Mouse (Mus musculus): Measurements from ENCODE around the gene Mpp2. TPM values are rescaled to one million over a fixed set of nuclear protein-coding genes. Genes with fewer than 3 reads are reported as not detected.

Mpp2 gene
- 12.1 and 12.8 TPM in 2 replicates for polyA plus RNA-seq (2014; fragmentation: Nextera tagmentation; extraction: Ambion mirVana)

DNA sequence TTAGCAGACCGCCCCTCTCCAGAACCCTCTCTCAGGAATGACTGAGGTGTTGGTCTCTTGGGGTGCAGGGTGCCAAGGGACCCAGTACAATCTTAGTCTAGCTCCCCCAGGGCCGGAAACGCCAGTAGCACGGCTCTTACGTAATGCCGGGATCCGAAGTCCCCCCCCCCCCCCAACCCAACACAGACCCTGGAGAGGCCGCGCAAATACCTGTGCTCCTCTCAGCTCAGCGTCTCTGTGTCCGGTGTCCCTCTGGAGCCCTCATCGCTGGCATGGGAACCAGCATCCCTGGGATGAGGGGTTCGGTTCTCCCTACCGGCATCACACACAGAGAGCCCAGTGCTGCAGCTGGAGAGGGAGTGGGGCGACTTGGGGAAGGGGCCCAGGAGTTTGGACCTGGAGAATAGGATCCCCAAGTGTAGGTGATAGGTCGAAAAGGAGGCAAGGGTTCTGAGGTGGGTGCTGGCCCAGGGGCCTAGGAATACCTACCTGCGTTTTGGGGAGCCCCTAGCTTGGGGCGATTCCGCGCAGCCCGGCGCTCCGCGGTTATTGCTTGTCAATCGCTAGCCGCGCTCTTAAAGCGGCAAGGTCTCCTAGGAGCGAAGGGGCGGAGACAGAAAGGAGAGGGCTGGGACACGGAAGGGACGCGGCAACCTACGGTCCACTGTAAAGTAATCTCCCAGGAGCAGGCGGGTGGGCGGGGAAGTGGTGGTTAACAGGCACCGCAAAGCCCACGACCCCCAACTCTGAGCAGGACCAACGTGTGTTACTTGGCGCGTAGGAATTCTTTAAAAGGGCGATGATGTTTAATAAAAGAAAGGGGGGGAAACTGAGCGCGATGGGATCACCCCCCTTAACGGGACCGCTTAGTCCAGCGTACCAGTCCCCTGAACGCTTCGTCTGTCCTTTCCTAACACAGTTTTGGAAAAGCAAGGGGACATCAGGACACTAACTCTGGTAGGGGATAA is at the start of gene Mpp2:
TSS of gene Mpp2 (minus strand) at position 585 of the 968 bp plus-strand sequence.
- H3K36me3 ChIP-seq (ENCODE audit: control insufficient read depth, insufficient read depth, low read length), result no peaks in the 10 kb centered on the region
- peak within 1 kb of the TSS; percentile 91 for H3K27ac ChIP-seq (ENCODE audit: low read depth, low read length)
- H3K9me3 ChIP-seq (ENCODE audit: control insufficient read depth, low read length), result no peaks in the 10 kb centered on the region
- peak within 1 kb of the TSS; percentile 96 for H3K4me2 ChIP-seq
- H3K9ac ChIP-seq (ENCODE audit: low read depth, low read length), result peak within 1 kb of the TSS; percentile 75
- ATAC-seq (replicated peaks; ENCODE audit: low FRiP score) (peak; percentile 80), DNase-seq (ENCODE audit: low spot score) (peak; percentile 85)
- H3K4me3 ChIP-seq (ENCODE audit: low read depth, low read length), result peak within 1 kb of the TSS; percentile 64
- 0 out of 2 replicates have a peak, but pooled peaks cover 2% of the 10 kb centered on the region for H3K27me3 ChIP-seq (replicated peaks; ENCODE audit: control insufficient read depth, insufficient read depth, low read length)
- peaks cover 17% of the 10 kb centered on the region for H3K4me1 ChIP-seq (replicated peaks; ENCODE audit: control insufficient read depth, insufficient read depth, low read length)
- WGBS, result under 1% methylated on average over 49 of the region's 49 CpGs

DNA sequence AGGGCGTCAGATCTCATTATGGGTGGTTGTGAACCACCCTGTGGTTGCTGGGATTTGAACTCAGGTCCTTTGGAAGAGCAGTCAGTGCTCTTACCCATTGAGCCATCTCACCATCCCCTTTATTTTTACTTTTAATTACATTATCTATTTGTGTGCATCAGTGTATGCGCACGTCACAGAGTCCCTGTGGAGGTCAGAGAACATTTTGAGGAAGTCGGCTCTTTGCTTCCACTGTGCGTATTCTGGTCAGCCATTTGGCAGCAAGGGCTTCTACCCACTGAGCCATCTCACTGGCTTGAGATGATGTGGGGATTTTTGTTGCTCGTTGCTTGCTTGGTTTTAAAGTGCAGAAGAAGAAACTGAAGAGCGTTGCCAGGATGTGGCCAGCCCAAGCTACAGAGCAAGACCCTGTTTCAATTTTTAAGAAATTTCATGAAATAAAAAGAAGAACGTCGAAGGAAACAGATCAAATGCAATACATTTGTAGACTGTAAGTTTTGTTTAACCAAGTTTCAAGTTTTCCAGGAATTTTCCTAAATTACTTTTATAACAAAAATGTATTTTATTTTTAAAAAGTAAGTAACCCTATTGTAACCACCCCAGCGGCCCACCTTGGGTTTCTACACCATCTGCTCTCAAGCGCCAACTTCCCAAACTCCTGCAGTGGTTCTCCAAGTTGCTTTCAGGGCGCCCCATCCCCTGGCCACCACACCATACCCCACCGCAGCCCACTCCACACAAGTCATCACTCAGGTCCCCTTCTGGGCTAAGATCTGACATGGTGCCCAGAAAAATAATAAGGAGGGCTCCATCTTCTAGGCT is 49.5 kb upstream of the Mpp2 start:
- H3K4me2 ChIP-seq, result peak overlapping the region; percentile 62
- H3K4me1 ChIP-seq (replicated peaks; ENCODE audit: control insufficient read depth, insufficient read depth, low read length), result no peaks in the 10 kb centered on the region; the same call in 1 of the 2 replicates
- H3K4me3 ChIP-seq (ENCODE audit: low read depth, low read length), result peak overlapping the region; percentile 22; the same call in 1 of the 2 replicates
- no peaks in the 10 kb centered on the region for H3K9me3 ChIP-seq (ENCODE audit: control insufficient read depth, low read length)
- no peak overlapping the region for H3K9ac ChIP-seq (ENCODE audit: low read depth, low read length)
- DNase-seq (ENCODE audit: low spot score), result no peak
- peaks cover 17% of the 10 kb centered on the region for H3K27me3 ChIP-seq (replicated peaks; ENCODE audit: control insufficient read depth, insufficient read depth, low read length)
- H3K36me3 ChIP-seq (ENCODE audit: control insufficient read depth, insufficient read depth, low read length), result no peaks in the 10 kb centered on the region
- 38% methylated on average over 13 of the region's 13 CpGs for WGBS
- no peak for ATAC-seq (replicated peaks; ENCODE audit: low FRiP score)
- no peak overlapping the region for H3K27ac ChIP-seq (ENCODE audit: low read depth, low read length)

DNA sequence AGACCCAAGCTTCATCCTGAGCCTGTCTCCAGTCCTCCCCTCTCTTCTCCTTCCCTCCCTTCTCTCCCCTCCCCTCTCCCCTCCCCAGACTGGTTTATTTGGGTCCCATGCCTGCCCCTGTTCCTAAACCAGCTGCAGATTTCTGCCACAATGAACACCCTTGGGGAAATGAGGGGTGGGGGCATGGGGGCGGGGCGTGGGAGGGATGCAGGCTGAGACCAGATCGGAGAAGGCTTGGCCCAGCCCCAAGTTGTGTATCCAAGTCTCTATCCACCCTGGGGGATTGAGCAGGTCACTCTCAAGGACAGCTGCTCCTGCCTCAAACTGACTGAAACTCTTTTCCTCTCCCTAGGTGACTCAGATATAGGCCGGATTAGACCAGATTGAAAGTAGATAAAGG is 46.2 kb upstream of the Mpp2 start:
- no peak for ATAC-seq (replicated peaks; ENCODE audit: low FRiP score)
- H3K27ac ChIP-seq (ENCODE audit: low read depth, low read length), result no peak overlapping the region
- WGBS, result 23% methylated on average over 4 of the region's 4 CpGs
- peaks cover 7% of the 10 kb centered on the region for H3K4me1 ChIP-seq (replicated peaks; ENCODE audit: control insufficient read depth, insufficient read depth, low read length)
- no peaks in the 10 kb centered on the region for H3K36me3 ChIP-seq (ENCODE audit: control insufficient read depth, insufficient read depth, low read length)
- no peaks in the 10 kb centered on the region for H3K9me3 ChIP-seq (ENCODE audit: control insufficient read depth, low read length)
- H3K4me3 ChIP-seq (ENCODE audit: low read depth, low read length), result no peak overlapping the region
- H3K9ac ChIP-seq (ENCODE audit: low read depth, low read length), result no peak overlapping the region
- H3K27me3 ChIP-seq (replicated peaks; ENCODE audit: control insufficient read depth, insufficient read depth, low read length), result peaks cover 12% of the 10 kb centered on the region
- no peak for DNase-seq (ENCODE audit: low spot score)
- H3K4me2 ChIP-seq, result no peak overlapping the region

GRCm38 (mm10) chr11:102117386-102117785 is 29.1 kb upstream of the Mpp2 start:
- Histone ChIP-seq H3K9ac (ENCODE audit: low read depth, low read length) (no peak overlapping the region), H3K9me3 (ENCODE audit: control insufficient read depth, low read length) (no peaks in the 10 kb centered on the region), H3K4me3 (ENCODE audit: low read depth, low read length) (no peak overlapping the region), H3K36me3 (ENCODE audit: control insufficient read depth, insufficient read depth, low read length) (no peaks in the 10 kb centered on the region), H3K27ac (ENCODE audit: low read depth, low read length) (no peak overlapping the region), H3K4me1 (replicated peaks; ENCODE audit: control insufficient read depth, insufficient read depth, low read length) (peaks cover 4% of the 10 kb centered on the region), H3K4me2 (peak overlapping the region; percentile 33), H3K27me3 (replicated peaks; ENCODE audit: control insufficient read depth, insufficient read depth, low read length) (peaks cover 13% of the 10 kb centered on the region)
- ATAC-seq (replicated peaks; ENCODE audit: low FRiP score) (peak; percentile 75), DNase-seq (ENCODE audit: low spot score) (no peak)
- 66% methylated on average over 6 of the region's 6 CpGs for WGBS

GRCm38 (mm10) chr11:102116241-102116640 is 27.9 kb upstream of the Mpp2 start:
- Histone ChIP-seq H3K27ac (ENCODE audit: low read depth, low read length) (no peak overlapping the region), H3K9ac (ENCODE audit: low read depth, low read length) (no peak overlapping the region), H3K36me3 (ENCODE audit: control insufficient read depth, insufficient read depth, low read length) (no peaks in the 10 kb centered on the region), H3K9me3 (ENCODE audit: control insufficient read depth, low read length) (no peaks in the 10 kb centered on the region), H3K4me2 (peak overlapping the region; percentile 7; the same call in 1 of the 2 replicates), H3K4me3 (ENCODE audit: low read depth, low read length) (no peak overlapping the region), H3K4me1 (replicated peaks; ENCODE audit: control insufficient read depth, insufficient read depth, low read length) (peaks cover 4% of the 10 kb centered on the region), H3K27me3 (replicated peaks; ENCODE audit: control insufficient read depth, insufficient read depth, low read length) (peaks cover 13% of the 10 kb centered on the region)
- WGBS, result 36% methylated on average over 8 of the region's 8 CpGs
- ATAC-seq (replicated peaks; ENCODE audit: low FRiP score) (no peak; the same call in 1 of the 2 replicates), DNase-seq (ENCODE audit: low spot score) (no peak)

GRCm38 (mm10) chr11:102111576-102111975 is 23.3 kb upstream of the Mpp2 start:
- peaks cover 50% of the 10 kb centered on the region for H3K27me3 ChIP-seq (replicated peaks; ENCODE audit: control insufficient read depth, insufficient read depth, low read length)

DNA sequence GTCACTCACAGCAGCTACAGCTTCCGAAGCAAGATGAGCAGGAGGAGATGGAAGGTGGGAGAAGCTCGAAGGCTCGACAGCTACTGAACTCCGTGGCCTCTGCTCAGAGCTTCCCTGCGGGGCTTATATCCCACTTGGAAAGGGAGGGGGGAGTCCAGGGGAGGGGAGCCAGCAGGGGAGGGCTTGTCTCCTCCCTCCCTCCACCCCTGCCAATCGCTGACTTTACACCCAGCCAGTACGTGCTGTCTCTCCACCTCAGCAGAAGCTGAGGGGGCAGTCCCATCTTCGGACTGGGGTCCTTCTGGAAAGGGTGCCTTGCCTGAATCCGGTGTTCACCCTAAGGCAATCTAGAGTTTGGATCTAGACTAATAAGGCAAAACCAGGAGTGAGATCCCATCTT is 19.4 kb upstream of the Mpp2 start, which contains the start of gene Pyy:
TSS of gene Pyy (minus strand) at position 101 of the 400 bp plus-strand sequence.
- Histone ChIP-seq H3K27ac (ENCODE audit: low read depth, low read length) (no peak within 1 kb of the TSS), H3K9me3 (ENCODE audit: control insufficient read depth, low read length) (no peaks in the 10 kb centered on the region), H3K9ac (ENCODE audit: low read depth, low read length) (no peak within 1 kb of the TSS), H3K4me1 (replicated peaks; ENCODE audit: control insufficient read depth, insufficient read depth, low read length) (peaks cover 7% of the 10 kb centered on the region; the same call in 1 of the 2 replicates), H3K4me3 (ENCODE audit: low read depth, low read length) (no peak within 1 kb of the TSS), H3K27me3 (replicated peaks; ENCODE audit: control insufficient read depth, insufficient read depth, low read length) (peaks cover 72% of the 10 kb centered on the region), H3K4me2 (peak within 1 kb of the TSS; percentile 17; the same call in 1 of the 2 replicates), H3K36me3 (ENCODE audit: control insufficient read depth, insufficient read depth, low read length) (no peaks in the 10 kb centered on the region)
- no peak for DNase-seq (ENCODE audit: low spot score)
- no peak for ATAC-seq (replicated peaks; ENCODE audit: low FRiP score)
- 18% methylated on average over 9 of the region's 9 CpGs for WGBS

More at GRCm38 (mm10) chr11:102111576-102111975, 23.3 kb upstream of the Mpp2 start:
- Histone ChIP-seq H3K4me3 (ENCODE audit: low read depth, low read length) (no peak overlapping the region), H3K4me2 (no peak overlapping the region), H3K9me3 (ENCODE audit: control insufficient read depth, low read length) (no peaks in the 10 kb centered on the region), H3K27ac (ENCODE audit: low read depth, low read length) (no peak overlapping the region), H3K9ac (ENCODE audit: low read depth, low read length) (no peak overlapping the region), H3K36me3 (ENCODE audit: control insufficient read depth, insufficient read depth, low read length) (no peaks in the 10 kb centered on the region), H3K4me1 (replicated peaks; ENCODE audit: control insufficient read depth, insufficient read depth, low read length) (peaks cover 7% of the 10 kb centered on the region; the same call in 1 of the 2 replicates)
- DNase-seq (ENCODE audit: low spot score) (no peak), ATAC-seq (replicated peaks; ENCODE audit: low FRiP score) (no peak)
- 59% methylated on average over 5 of the region's 5 CpGs for WGBS

DNA sequence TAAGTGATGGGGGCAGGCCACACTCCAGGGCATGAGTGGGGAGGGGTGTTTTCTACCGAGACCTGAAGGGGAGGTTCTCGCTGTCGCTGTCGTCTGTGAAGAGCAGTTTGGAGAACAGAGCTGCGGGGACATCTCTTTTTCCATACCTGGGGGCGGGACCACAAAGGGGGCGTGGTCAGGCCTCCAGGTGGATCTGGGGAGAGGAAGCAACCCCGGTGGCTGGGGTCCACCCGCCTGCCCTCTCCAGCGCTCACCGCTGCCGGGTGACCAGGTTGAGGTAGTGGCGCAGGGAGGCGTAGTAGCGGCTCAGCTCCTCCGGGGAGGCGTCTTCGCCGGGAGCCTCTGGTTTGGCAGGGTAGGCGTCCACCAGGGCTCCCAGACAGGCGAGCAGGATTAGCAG is 18.6 kb upstream of the Mpp2 start:
- WGBS, result 2% methylated on average over 20 of the region's 21 CpGs
- Histone ChIP-seq H3K4me2 (peak overlapping the region; percentile 17; the same call in 1 of the 2 replicates), H3K4me1 (replicated peaks; ENCODE audit: control insufficient read depth, insufficient read depth, low read length) (peaks cover 13% of the 10 kb centered on the region), H3K4me3 (ENCODE audit: low read depth, low read length) (no peak overlapping the region), H3K27ac (ENCODE audit: low read depth, low read length) (no peak overlapping the region), H3K9me3 (ENCODE audit: control insufficient read depth, low read length) (no peaks in the 10 kb centered on the region), H3K9ac (ENCODE audit: low read depth, low read length) (no peak overlapping the region), H3K36me3 (ENCODE audit: control insufficient read depth, insufficient read depth, low read length) (no peaks in the 10 kb centered on the region), H3K27me3 (replicated peaks; ENCODE audit: control insufficient read depth, insufficient read depth, low read length) (peaks cover 77% of the 10 kb centered on the region)
- ATAC-seq (replicated peaks; ENCODE audit: low FRiP score) (no peak), DNase-seq (ENCODE audit: low spot score) (no peak)
